Mouse (Mus musculus) megakaryocyte, embryonic 14.5 days (primary cell): ENCODE measurements around the gene Tvp23b.

Experiments used
- FLI1 ChIP-seq: IDR thresholded peaks from 2 replicates; pipeline ENCODE4 v1.6.1; 2012; ENCODE audit warnings: low read length, inconsistent platforms, mixed read lengths
- GATA1 ChIP-seq: IDR thresholded peaks from 3 replicates; pipeline ENCODE4 v1.6.1; 2012; ENCODE audit warnings: mixed read lengths, low read length, inconsistent platforms, borderline replicate concordance

DNA sequence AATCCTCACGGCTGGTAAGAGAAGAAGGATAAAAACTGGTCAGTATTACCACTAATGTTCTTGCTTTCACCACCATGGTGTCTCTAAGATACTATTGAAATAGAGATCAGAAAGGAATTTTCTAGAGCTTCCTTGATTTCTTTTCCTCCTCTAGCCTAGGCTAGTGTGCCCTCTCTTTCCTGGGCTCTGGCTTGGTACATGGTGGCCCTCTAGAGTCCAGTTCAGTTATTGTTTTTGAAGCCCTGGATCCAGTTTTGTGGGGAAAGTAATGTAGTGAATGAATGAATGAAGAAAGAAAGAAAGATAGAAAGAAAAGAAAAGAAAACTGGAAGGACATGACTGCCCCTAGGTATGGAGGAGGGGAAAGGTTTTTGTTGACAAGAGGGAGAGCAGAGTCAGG, 28.1 kb upstream of the Tvp23b start:
- TF ChIP-seq GATA1 = no peak
- TF ChIP-seq FLI1 = no peak
